Mouse (Mus musculus): ENCODE results near the gene Capn2. TPM values are rescaled to one million over a fixed set of nuclear protein-coding genes. Genes with fewer than 3 reads are reported as not detected.

Gene Capn2
- total and polyA plus RNA-seq, 2 experiments from 2014 or later: 67.5 to 76.3 TPM

DNA sequence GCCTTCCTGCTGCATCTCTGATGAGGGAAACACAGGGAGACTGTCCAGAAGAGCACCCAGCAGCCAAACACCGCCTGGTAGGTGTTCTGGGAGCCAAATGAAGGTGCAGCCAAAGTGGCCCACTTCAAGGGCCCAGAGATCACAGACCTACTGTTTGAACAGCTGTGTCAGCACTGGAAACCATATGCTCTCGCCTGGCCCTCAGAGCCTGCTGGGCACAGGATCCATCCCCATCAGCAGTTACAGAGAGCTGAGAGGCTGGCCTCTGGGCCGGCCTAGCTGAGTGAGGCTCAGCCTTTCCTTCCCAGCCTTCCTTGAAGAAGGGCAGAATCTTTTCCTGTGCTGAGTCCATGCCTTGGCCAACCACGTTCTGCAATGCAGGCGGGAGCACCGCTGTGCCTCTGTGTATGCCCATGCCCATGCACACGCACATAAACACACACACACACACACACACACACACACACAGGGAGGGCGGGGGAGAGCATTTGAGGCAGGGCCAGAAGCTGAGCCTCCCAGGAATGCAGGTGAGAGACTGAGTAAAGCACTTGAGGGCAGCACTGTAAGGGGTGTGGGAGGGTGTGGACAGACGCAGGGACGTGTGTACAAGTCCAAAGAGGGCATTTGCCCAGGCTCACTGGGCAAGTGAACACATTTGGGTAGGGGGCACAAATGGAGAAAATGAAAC, 8.2 kb downstream of the Capn2 start:
- Histone ChIP-seq H3K4me3 (ENCODE audit: low read depth, low read length) (no peak overlapping the region), H3K9me3 (ENCODE audit: low read length) (no peaks in the 10 kb centered on the region), H3K4me2 (ENCODE audit: low read depth) (no peak overlapping the region), H3K27me3 (ENCODE audit: insufficient read depth, low read length) (no peaks in the 10 kb centered on the region), H3K4me1 (ENCODE audit: insufficient read depth) (no peaks in the 10 kb centered on the region), H3K9ac (no peak overlapping the region), H3K27ac (ENCODE audit: low read depth, low read length) (no peak overlapping the region), H3K36me3 (ENCODE audit: insufficient read depth) (peaks cover 40% of the 10 kb centered on the region)
- no peak for TF ChIP-seq CTCF (IDR thresholded peaks at IDR 0.05; ENCODE audit: low read depth)
- DNase-seq (no peak), ATAC-seq (no peak)
- 82% methylated on average over 10 of the region's 10 CpGs for WGBS

DNA sequence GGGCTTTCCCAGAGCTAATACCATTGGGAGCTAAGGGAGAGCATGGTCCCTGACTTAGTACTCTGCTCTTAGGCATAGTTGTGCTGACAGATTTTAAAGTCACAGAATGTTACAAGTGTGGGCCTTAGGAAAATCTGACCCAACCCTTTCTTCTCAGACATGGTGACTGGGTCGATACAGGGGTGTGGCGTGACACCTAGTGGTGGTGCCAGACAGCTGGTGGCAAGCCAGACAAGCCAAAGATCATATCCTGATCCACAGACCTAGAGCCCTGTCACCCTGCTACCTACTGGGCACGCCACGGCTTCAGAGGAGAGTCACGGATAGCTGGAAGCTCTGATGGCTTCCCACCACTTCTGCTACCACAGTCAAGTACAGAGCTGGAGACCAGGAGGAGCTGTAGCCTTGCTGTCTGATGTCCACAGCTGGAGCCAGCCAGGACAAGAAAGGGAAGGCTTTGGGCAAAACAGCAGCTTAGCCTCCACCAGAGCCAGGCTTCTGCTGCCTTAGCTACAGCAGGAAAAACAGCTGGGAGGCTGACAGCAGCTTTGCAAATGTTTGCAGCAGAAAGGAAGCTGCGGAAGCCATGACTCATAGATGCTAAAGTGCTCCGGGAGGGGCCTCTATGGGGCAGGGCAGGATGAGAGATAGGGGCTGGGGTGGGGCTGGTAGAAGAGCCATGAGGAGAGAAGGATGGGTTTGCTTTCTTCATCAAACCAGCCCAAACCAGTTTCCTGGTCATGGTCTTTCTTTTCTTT, 11.0 kb downstream of the Capn2 start:
- Histone ChIP-seq H3K4me3 (ENCODE audit: low read depth, low read length) (no peak overlapping the region), H3K4me2 (ENCODE audit: low read depth) (no peak overlapping the region), H3K27me3 (ENCODE audit: insufficient read depth, low read length) (no peaks in the 10 kb centered on the region), H3K27ac (ENCODE audit: low read depth, low read length) (no peak overlapping the region), H3K36me3 (ENCODE audit: insufficient read depth) (peaks cover 30% of the 10 kb centered on the region), H3K4me1 (ENCODE audit: insufficient read depth) (no peaks in the 10 kb centered on the region), H3K9me3 (ENCODE audit: low read length) (no peaks in the 10 kb centered on the region), H3K9ac (no peak overlapping the region)
- DNase-seq (no peak), ATAC-seq (no peak)
- TF ChIP-seq CTCF (IDR thresholded peaks at IDR 0.05; ENCODE audit: low read depth): no peak
- 69% methylated on average over 7 of the region's 7 CpGs for WGBS

DNA sequence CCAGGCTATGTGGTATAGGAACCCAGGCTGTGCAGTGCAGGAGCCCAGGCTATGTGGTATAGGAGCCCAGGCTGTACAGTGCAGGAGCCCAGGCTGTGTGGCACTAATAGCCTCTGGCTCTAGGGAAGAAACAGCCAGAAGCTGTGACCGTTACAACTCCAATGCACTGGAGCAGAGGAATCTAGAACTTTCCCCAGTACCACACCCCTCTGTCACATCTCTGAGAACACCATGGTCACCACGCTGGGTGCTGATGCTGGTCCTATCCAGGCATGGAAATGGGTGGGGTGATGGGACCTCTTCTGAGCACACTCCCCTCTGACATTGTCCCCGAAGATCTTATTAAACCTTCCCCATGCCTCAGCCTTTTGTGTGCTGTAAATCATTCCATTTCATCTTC, 12.1 kb downstream of the Capn2 start:
- no peak for DNase-seq
- no peaks in the 10 kb centered on the region for H3K27me3 ChIP-seq (ENCODE audit: insufficient read depth, low read length)
- no peak overlapping the region for H3K4me3 ChIP-seq (ENCODE audit: low read depth, low read length)
- ATAC-seq: no peak
- no peak for TF ChIP-seq CTCF (IDR thresholded peaks at IDR 0.05; ENCODE audit: low read depth)
- H3K27ac ChIP-seq (ENCODE audit: low read depth, low read length): no peak overlapping the region
- no peak overlapping the region for H3K4me2 ChIP-seq (ENCODE audit: low read depth)
- no peak overlapping the region for H3K9ac ChIP-seq
- no peaks in the 10 kb centered on the region for H3K4me1 ChIP-seq (ENCODE audit: insufficient read depth)
- peaks cover 20% of the 10 kb centered on the region; the same call in 1 of the 2 replicates for H3K36me3 ChIP-seq (ENCODE audit: insufficient read depth)
- no peaks in the 10 kb centered on the region for H3K9me3 ChIP-seq (ENCODE audit: low read length)
- 92% methylated on average over 3 of the region's 3 CpGs for WGBS

DNA sequence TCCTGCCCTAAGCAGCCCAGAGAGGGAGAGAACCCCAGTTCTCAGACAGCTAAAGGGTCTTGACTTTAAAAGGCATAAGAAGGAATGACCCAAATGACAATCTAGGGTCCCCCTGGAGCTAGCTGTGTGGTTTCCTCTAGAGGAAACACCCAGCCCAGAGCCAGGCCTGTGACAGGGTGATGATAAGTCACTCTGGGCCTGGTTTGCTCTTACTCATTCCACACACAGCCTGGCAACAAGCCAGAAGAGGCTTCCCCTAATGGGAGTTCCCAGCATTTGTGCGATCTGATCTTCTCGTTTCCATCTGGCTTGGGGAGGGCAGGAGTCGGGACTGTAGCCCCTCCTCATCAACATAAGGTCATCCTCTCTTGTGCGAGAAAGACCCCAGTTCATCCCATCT, 13.2 kb downstream of the Capn2 start:
- Histone ChIP-seq H3K27me3 (ENCODE audit: insufficient read depth, low read length) (no peaks in the 10 kb centered on the region), H3K36me3 (ENCODE audit: insufficient read depth) (peaks cover 10% of the 10 kb centered on the region; the same call in 1 of the 2 replicates), H3K27ac (ENCODE audit: low read depth, low read length) (no peak overlapping the region), H3K4me3 (ENCODE audit: low read depth, low read length) (no peak overlapping the region), H3K4me2 (ENCODE audit: low read depth) (no peak overlapping the region), H3K9ac (0 out of 2 replicates have a peak overlapping the region, but pooled peaks have one; percentile 14), H3K9me3 (ENCODE audit: low read length) (no peaks in the 10 kb centered on the region), H3K4me1 (ENCODE audit: insufficient read depth) (no peaks in the 10 kb centered on the region)
- WGBS: 14% methylated on average over 4 of the region's 4 CpGs
- TF ChIP-seq CTCF (IDR thresholded peaks at IDR 0.05; ENCODE audit: low read depth): no peak
- peak; percentile 46 for DNase-seq
- no peak for ATAC-seq

DNA sequence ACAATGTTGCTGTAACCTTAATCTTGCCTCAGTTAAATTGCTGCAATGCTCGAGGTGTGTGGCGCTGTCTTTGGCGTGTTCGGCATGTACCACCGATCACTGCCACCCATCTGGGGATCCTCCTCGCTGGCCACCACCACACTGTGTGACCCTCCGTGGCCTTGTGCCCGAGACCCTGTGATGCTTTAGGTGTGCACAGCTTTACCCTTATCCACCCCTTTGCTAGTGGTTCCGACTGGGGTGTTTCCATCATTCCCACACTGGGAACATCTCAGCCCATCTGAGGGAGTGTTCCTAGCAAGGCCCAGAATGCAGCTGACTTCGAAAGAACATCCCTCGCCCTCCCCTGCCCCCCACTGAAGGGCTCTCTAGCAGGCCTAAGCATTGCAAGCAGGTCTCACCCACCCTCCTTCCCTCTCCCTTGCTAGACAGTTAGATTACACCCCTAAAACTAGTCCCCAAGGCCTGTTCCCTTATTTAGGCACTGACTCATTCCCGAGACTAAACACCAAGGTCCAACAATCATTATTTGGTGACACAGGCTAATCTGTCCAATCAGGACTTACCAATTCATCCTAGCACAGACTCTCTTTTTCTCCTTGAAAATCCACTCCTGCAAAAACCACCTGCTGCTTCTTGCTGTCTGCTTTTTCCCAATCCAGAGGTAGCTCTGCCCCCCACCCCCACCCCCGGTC, 14.1 kb downstream of the Capn2 start:
- Histone ChIP-seq H3K4me3 (ENCODE audit: low read depth, low read length) (no peak overlapping the region), H3K9ac (no peak overlapping the region), H3K27ac (ENCODE audit: low read depth, low read length) (no peak overlapping the region), H3K27me3 (ENCODE audit: insufficient read depth, low read length) (no peaks in the 10 kb centered on the region), H3K36me3 (ENCODE audit: insufficient read depth) (0 out of 2 replicates have a peak, but pooled peaks cover 6% of the 10 kb centered on the region), H3K9me3 (ENCODE audit: low read length) (no peaks in the 10 kb centered on the region), H3K4me2 (ENCODE audit: low read depth) (no peak overlapping the region), H3K4me1 (ENCODE audit: insufficient read depth) (no peaks in the 10 kb centered on the region)
- DNase-seq: no peak
- no peak for TF ChIP-seq CTCF (IDR thresholded peaks at IDR 0.05; ENCODE audit: low read depth)
- ATAC-seq: no peak
- WGBS: 87% methylated on average over 13 of the region's 13 CpGs

DNA sequence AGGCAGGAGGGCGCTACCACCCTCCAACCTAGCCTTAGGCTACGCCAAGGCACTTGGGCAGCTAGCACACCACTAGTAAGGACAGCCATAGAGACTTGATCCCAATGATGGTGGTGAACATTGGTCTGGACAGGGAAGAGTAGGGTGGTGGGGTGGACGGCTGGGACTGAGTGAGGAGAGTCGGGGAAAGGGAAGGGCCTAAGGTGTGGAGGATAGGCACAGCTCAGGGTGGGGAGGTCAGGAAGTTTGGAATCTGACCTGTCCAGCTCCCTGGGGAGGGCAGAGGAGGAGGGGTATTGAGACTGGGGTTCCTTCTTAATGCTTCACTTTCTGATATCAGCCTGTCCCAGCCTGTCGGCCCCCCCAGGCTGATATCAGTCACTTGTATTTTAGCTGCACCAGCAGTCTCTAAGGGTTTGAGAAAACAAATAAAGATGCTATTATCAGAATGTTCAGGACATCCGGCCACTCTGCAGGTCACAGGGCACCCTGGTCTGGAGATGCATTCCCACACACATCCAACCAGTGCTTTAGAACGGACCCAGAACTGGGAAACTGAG, 14.8 kb downstream of the Capn2 start:
- TF ChIP-seq CTCF (IDR thresholded peaks at IDR 0.05; ENCODE audit: low read depth): no peak
- Histone ChIP-seq H3K27ac (ENCODE audit: low read depth, low read length) (no peak overlapping the region), H3K4me1 (ENCODE audit: insufficient read depth) (no peaks in the 10 kb centered on the region), H3K4me3 (ENCODE audit: low read depth, low read length) (no peak overlapping the region), H3K9ac (no peak overlapping the region), H3K9me3 (ENCODE audit: low read length) (no peaks in the 10 kb centered on the region), H3K27me3 (ENCODE audit: insufficient read depth, low read length) (no peaks in the 10 kb centered on the region), H3K4me2 (ENCODE audit: low read depth) (no peak overlapping the region), H3K36me3 (ENCODE audit: insufficient read depth) (0 out of 2 replicates have a peak, but pooled peaks cover 6% of the 10 kb centered on the region)
- ATAC-seq: no peak
- DNase-seq: no peak
- 91% methylated on average over 7 of the region's 7 CpGs for WGBS
